Mouse (Mus musculus) kidney, postnatal 0 days (tissue): Measurements from ENCODE around the gene Hid1. TPM values are rescaled to one million over a fixed set of nuclear protein-coding genes. Genes with fewer than 3 reads are reported as not detected.

Experiments used
- ATAC-seq: fragments of 200-750 bp; cut with Nextera tagmentation; replicated peaks from 2 replicates; pipeline ENCODE4 v1.8.0; 2017; ENCODE audit warnings: low read depth, moderate number of reproducible peaks, moderate TSS enrichment, moderate library complexity; ENCODE audit not compliant: low FRiP score
- DNase-seq: peaks from one replicate; pipeline ENCODE4 v3.0.0-alpha.2; 2016; ENCODE audit warnings: low spot score
- H3K27ac ChIP-seq: fragments of 300-500 bp; sonication (generic); 2 replicates; pipeline ENCODE4 v1.5.1; 2014; ENCODE audit warnings: mild to moderate bottlenecking
- H3K27me3 ChIP-seq: fragments of 300-500 bp; sonication (generic); 2 replicates; pipeline ENCODE4 v1.6.1; 2014; ENCODE audit warnings: low read length, mixed read lengths; ENCODE audit not compliant: insufficient read depth
- H3K36me3 ChIP-seq: fragments of 300-500 bp; sonication (generic); 2 replicates; pipeline ENCODE4 v1.6.1; 2014; ENCODE audit warnings: low read length, mixed read lengths; ENCODE audit not compliant: insufficient read depth
- H3K4me1 ChIP-seq: fragments of 300-500 bp; sonication (generic); replicated peaks from 2 replicates; pipeline ENCODE4 v1.6.1; 2014; ENCODE audit warnings: antibody characterized with exemption, low read length, mixed read lengths; ENCODE audit not compliant: insufficient read depth
- H3K4me2 ChIP-seq: fragments of 300-500 bp; sonication (generic); 2 replicates; pipeline ENCODE4 v1.6.1; 2014; ENCODE audit warnings: mild to moderate bottlenecking, low read length, moderate library complexity, mixed read lengths
- H3K4me3 ChIP-seq: fragments of 300-500 bp; sonication (generic); replicated peaks from 2 replicates; pipeline ENCODE4 v1.5.1; 2014; ENCODE audit warnings: low read depth, low read length
- H3K9ac ChIP-seq: fragments of 300-500 bp; sonication (generic); 2 replicates; pipeline ENCODE4 v1.6.1; 2014; ENCODE audit warnings: low read depth, low read length
- H3K9me3 ChIP-seq: fragments of 300-500 bp; sonication (generic); replicated peaks from 2 replicates; pipeline ENCODE4 v1.6.1; 2016; ENCODE audit warnings: low read length, inconsistent platforms, mixed read lengths
- CTCF ChIP-seq: IDR thresholded peaks from 2 replicates; pipeline ENCODE4 v1.5.1; 2016; ENCODE audit warnings: antibody characterized with exemption, low read depth, mild to moderate bottlenecking, moderate library complexity
- WGBS: fragments of 180-500 bp; shearing (Covaris S2); extraction: QIAGEN DNeasy Blood & Tissue Kit; methylation state at CpG from one replicate; pipeline ENCODE4 v1.1.7; 2014; 5-methylcytosine and 5-hydroxymethylcytosine counted together
- polyA plus RNA-seq: library from polyadenylated mRNA; unstranded; fragments of >200 nt; fragmentation: Nextera tagmentation; extraction: Ambion mirVana; gene quantifications from 2 replicates; pipeline ENCODE4 v1.2.1, GENCODE M21; 2015

Hid1 gene
- 4.5 and 5.4 TPM in 2 replicates for polyA plus RNA-seq

- Histone ChIP-seq H3K36me3 (no peaks in the 10 kb centered on the region), H3K9me3 (no peaks in the 10 kb centered on the region), H3K27ac (no peak within 1 kb of the TSS), H3K9ac (peak within 1 kb of the TSS; percentile 50), H3K4me1 (peaks cover 6% of the 10 kb centered on the region), H3K4me3 (peak within 1 kb of the TSS; percentile 45), H3K27me3 (peaks cover 5% of the 10 kb centered on the region; the same call in 1 of the 2 replicates), H3K4me2 (peak within 1 kb of the TSS; percentile 88)
- DNase-seq (peak; percentile 61), ATAC-seq (peak; percentile 49)
- under 1% methylated on average over 35 of the region's 39 CpGs for WGBS
- no peak for TF ChIP-seq CTCF
Observed at GRCm38 (mm10) chr11:115367395-115367944, at the start of gene Hid1. Gene Hid1 (minus strand): TSS chr11:115367756.

GRCm38 (mm10) chr11:115409556-115409955 is 42.0 kb upstream of the Hid1 start:
- H3K36me3 ChIP-seq: 0 out of 2 replicates have a peak, but pooled peaks cover 6% of the 10 kb centered on the region
- H3K9ac ChIP-seq: no peak overlapping the region
- DNase-seq (no peak), ATAC-seq (no peak)
- H3K27me3 ChIP-seq: no peaks in the 10 kb centered on the region
- no peak overlapping the region for H3K4me2 ChIP-seq
- no peak overlapping the region for H3K27ac ChIP-seq
- no peak for TF ChIP-seq CTCF
- no peaks in the 10 kb centered on the region for H3K9me3 ChIP-seq
- H3K4me3 ChIP-seq: no peak overlapping the region
- H3K4me1 ChIP-seq: peaks cover 4% of the 10 kb centered on the region; the same call in 1 of the 2 replicates
- WGBS: 88% methylated on average over 7 of the region's 7 CpGs

- 77% methylated on average over 6 of the region's 6 CpGs for WGBS
- no peak for ATAC-seq
Observed at GRCm38 (mm10) chr11:115408266-115408920, 40.8 kb upstream of the Hid1 start.

GRCm38 (mm10) chr11:115406858-115407401 is 39.4 kb upstream of the Hid1 start:
- 92% methylated on average over 17 of the region's 17 CpGs for WGBS
- TF ChIP-seq CTCF: no peak
- H3K4me1 ChIP-seq: peaks cover 8% of the 10 kb centered on the region; the same call in 1 of the 2 replicates
- H3K4me2 ChIP-seq: no peak overlapping the region
- H3K9ac ChIP-seq: no peak overlapping the region
- no peaks in the 10 kb centered on the region for H3K27me3 ChIP-seq
- no peak overlapping the region for H3K4me3 ChIP-seq
- H3K36me3 ChIP-seq: 0 out of 2 replicates have a peak, but pooled peaks cover 6% of the 10 kb centered on the region
- no peak for DNase-seq
- H3K27ac ChIP-seq: no peak overlapping the region
- no peaks in the 10 kb centered on the region for H3K9me3 ChIP-seq
- ATAC-seq: no peak

More at GRCm38 (mm10) chr11:115408266-115408920, 40.8 kb upstream of the Hid1 start:
- H3K9me3 ChIP-seq: no peaks in the 10 kb centered on the region
- H3K27ac ChIP-seq: peak overlapping the region; percentile 42; the same call in 1 of the 2 replicates
- DNase-seq: no peak
- 0 out of 2 replicates have a peak, but pooled peaks cover 6% of the 10 kb centered on the region for H3K36me3 ChIP-seq
- H3K4me1 ChIP-seq: peaks cover 8% of the 10 kb centered on the region; the same call in 1 of the 2 replicates
- no peaks in the 10 kb centered on the region for H3K27me3 ChIP-seq
- TF ChIP-seq CTCF: 0 out of 2 replicates have a peak, but pooled peaks have one; percentile 22
- H3K9ac ChIP-seq: no peak overlapping the region
- no peak overlapping the region for H3K4me2 ChIP-seq
- no peak overlapping the region for H3K4me3 ChIP-seq

GRCm38 (mm10) chr11:115405723-115406122 is 38.2 kb upstream of the Hid1 start:
- Histone ChIP-seq H3K36me3 (0 out of 2 replicates have a peak, but pooled peaks cover 6% of the 10 kb centered on the region), H3K4me2 (no peak overlapping the region), H3K27me3 (no peaks in the 10 kb centered on the region), H3K9ac (no peak overlapping the region), H3K4me3 (no peak overlapping the region), H3K4me1 (peaks cover 8% of the 10 kb centered on the region; the same call in 1 of the 2 replicates), H3K27ac (no peak overlapping the region), H3K9me3 (no peaks in the 10 kb centered on the region)
- ATAC-seq: no peak
- WGBS: 98% methylated on average over 6 of the region's 6 CpGs
- DNase-seq: no peak
- no peak for TF ChIP-seq CTCF

GRCm38 (mm10) chr11:115403338-115404124 is 36.0 kb upstream of the Hid1 start, which contains the start of gene Mrpl58:
Gene Mrpl58 (plus strand): TSS chr11:115403752.
- peak within 1 kb of the TSS; percentile 82 for H3K27ac ChIP-seq
- no peaks in the 10 kb centered on the region for H3K9me3 ChIP-seq
- H3K27me3 ChIP-seq: no peaks in the 10 kb centered on the region
- H3K4me2 ChIP-seq: peak within 1 kb of the TSS; percentile 90
- peak within 1 kb of the TSS; percentile 84 for H3K4me3 ChIP-seq
- 2% methylated on average over 50 of the region's 50 CpGs for WGBS
- no peak for TF ChIP-seq CTCF
- H3K36me3 ChIP-seq: 0 out of 2 replicates have a peak, but pooled peaks cover 6% of the 10 kb centered on the region
- ATAC-seq (peak; percentile 87), DNase-seq (peak; percentile 91)
- H3K9ac ChIP-seq: peak within 1 kb of the TSS; percentile 92
- peaks cover 8% of the 10 kb centered on the region; the same call in 1 of the 2 replicates for H3K4me1 ChIP-seq
